8 mouse cellular contexts compared by ENCODE assay signal in genomic region chrX:105764162-105765004, GRCm38 (mm10). TPM values are rescaled to one million over a fixed set of nuclear protein-coding genes. Genes with fewer than 3 reads are reported as not detected.
A peak's percentile ranks its signal among the peaks of the same experiment; 100 is the strongest.
DNase-seq lines count a peak whose midpoint lies in the region; ATAC-seq lines count a peak whose summit lies in the region.

TSS of gene Fgf16 (plus strand) at chrX:105764279.

- peak within 1 kb of the TSS; percentile 31; the same call in 1 of the 2 replicates for H3K9ac ChIP-seq in kidney, embryonic 16.5 days (replicated peaks; ENCODE audit: low read length)
- peak within 1 kb of the TSS; percentile 51 for H3K9ac ChIP-seq in forebrain, embryonic 13.5 days
- H3K9ac ChIP-seq in hindbrain, embryonic 14.5 days, result no peak within 1 kb of the TSS

- peaks cover 52% of the 10 kb centered on the region for H3K27me3 ChIP-seq in kidney, embryonic 16.5 days (ENCODE audit: insufficient read depth, low read length)
- peaks cover 50% of the 10 kb centered on the region for H3K27me3 ChIP-seq in forebrain, embryonic 13.5 days
- peaks cover 62% of the 10 kb centered on the region for H3K27me3 ChIP-seq in hindbrain, embryonic 14.5 days (ENCODE audit: control insufficient read depth, insufficient read depth, low read length)

- H3K4me1 ChIP-seq in kidney, embryonic 16.5 days (ENCODE audit: insufficient read depth, low read length), result peaks cover 3% of the 10 kb centered on the region; the same call in 1 of the 2 replicates
- peaks cover 13% of the 10 kb centered on the region for H3K4me1 ChIP-seq in forebrain, embryonic 13.5 days
- no peaks in the 10 kb centered on the region for H3K4me1 ChIP-seq in hindbrain, embryonic 14.5 days (replicated peaks; ENCODE audit: control insufficient read depth, insufficient read depth, low read length)

- peak within 1 kb of the TSS; percentile 58 for H3K4me2 ChIP-seq in kidney, embryonic 16.5 days (replicated peaks; ENCODE audit: low read depth, low read length)
- peak within 1 kb of the TSS; percentile 68 for H3K4me2 ChIP-seq in forebrain, embryonic 13.5 days
- H3K4me2 ChIP-seq in hindbrain, embryonic 14.5 days (replicated peaks), result peak within 1 kb of the TSS; percentile 67

- ATAC-seq in kidney, embryonic 16.5 days (ENCODE audit: low FRiP score, low TSS enrichment), result peak; percentile 33; the same call in 1 of the 2 replicates
- peak; percentile 46 for ATAC-seq in forebrain, embryonic 13.5 days
- peak; percentile 35; the same call in 1 of the 2 replicates for ATAC-seq in hindbrain, embryonic 14.5 days (ENCODE audit: low FRiP score)
- ATAC-seq in megakaryocyte progenitor cell, adult 5-6 weeks (replicated peaks; ENCODE audit: poor library complexity), result peak; percentile 36; the same call in 1 of the 2 replicates
- ATAC-seq in monocyte, adult 5-6 weeks (replicated peaks; ENCODE audit: insufficient number of reproducible peaks, low FRiP score, low TSS enrichment, poor library complexity, severe bottlenecking), result no peak

- DNase-seq in kidney, adult 18-20 months, result no peak
- peak; percentile 31 for DNase-seq in ZHBTc4 (ENCODE audit: low read depth, low spot score)
- DNase-seq in hindbrain, embryonic 14.5 days (ENCODE audit: low spot score), result no peak
- peak; percentile 11 for DNase-seq in thymus, postnatal 14 days

- no peak within 1 kb of the TSS for H3K27ac ChIP-seq in kidney, embryonic 16.5 days (ENCODE audit: low read length)
- H3K27ac ChIP-seq in forebrain, embryonic 13.5 days, result no peak within 1 kb of the TSS
- no peak within 1 kb of the TSS for H3K27ac ChIP-seq in hindbrain, embryonic 14.5 days

- no peaks in the 10 kb centered on the region for H3K9me3 ChIP-seq in kidney, embryonic 16.5 days (ENCODE audit: low read length)
- no peaks in the 10 kb centered on the region; the same call in 1 of the 2 replicates for H3K9me3 ChIP-seq in forebrain, embryonic 13.5 days (replicated peaks)
- no peaks in the 10 kb centered on the region for H3K9me3 ChIP-seq in hindbrain, embryonic 14.5 days (ENCODE audit: control insufficient read depth, low read length)

- peak within 1 kb of the TSS; percentile 46 for H3K4me3 ChIP-seq in kidney, embryonic 16.5 days (ENCODE audit: low read length)
- H3K4me3 ChIP-seq in forebrain, embryonic 13.5 days, result peak within 1 kb of the TSS; percentile 42
- peak within 1 kb of the TSS; percentile 38 for H3K4me3 ChIP-seq in hindbrain, embryonic 14.5 days (replicated peaks; ENCODE audit: low read length)

- 15% methylated on average over 60 of the region's 86 CpGs for WGBS in kidney, embryonic 16.5 days
- 16% methylated on average over 36 of the region's 86 CpGs for WGBS in forebrain, embryonic 13.5 days
- WGBS in hindbrain, embryonic 14.5 days, result 17% methylated on average over 53 of the region's 86 CpGs

- H3K36me3 ChIP-seq in kidney, embryonic 16.5 days (ENCODE audit: insufficient read depth, low read length), result no peaks in the 10 kb centered on the region
- no peaks in the 10 kb centered on the region for H3K36me3 ChIP-seq in forebrain, embryonic 13.5 days (ENCODE audit: poor library complexity, severe bottlenecking)
- H3K36me3 ChIP-seq in hindbrain, embryonic 14.5 days (replicated peaks; ENCODE audit: control insufficient read depth, insufficient read depth), result no peaks in the 10 kb centered on the region

RNA-seq across cellular contexts. Expression of gene Fgf16, which starts in this region (rescaled TPM):
- not detected in 2 replicates for polyA plus RNA-seq in kidney, embryonic 16.5 days (2015; fragmentation: Nextera tagmentation; extraction: Ambion mirVana)
- polyA plus RNA-seq in forebrain, embryonic 13.5 days (2015; fragmentation: Nextera tagmentation; extraction: Ambion mirVana), result not detected in 2 replicates
- polyA plus RNA-seq in hindbrain, embryonic 14.5 days (2014; fragmentation: Nextera tagmentation; extraction: Ambion mirVana), result 0.12 TPM in 1 of 2 replicates, not detected in the other
- total RNA-seq in megakaryocyte progenitor cell, adult 5-6 weeks (2015), result not detected in 2 replicates
- not detected in 2 replicates for total RNA-seq in megakaryocyte progenitor cell, adult 5-6 weeks (2017)
- not detected in 3 replicates for total RNA-seq in monocyte, adult 5-6 weeks (2017)

Comparison
In these comparisons a context has a peak if more than half of its experiments do, and no peak if none do; other contexts are left out.
1. Peak in ATAC-seq, H3K4me3 ChIP-seq, H3K9ac ChIP-seq and H3K4me2 ChIP-seq in kidney, embryonic 16.5 days; RNA of the gene not detected or under 1 TPM.
2. Peak in ATAC-seq, H3K4me3 ChIP-seq, H3K9ac ChIP-seq and H3K4me2 ChIP-seq in forebrain, embryonic 13.5 days; RNA of the gene not detected or under 1 TPM.
3. Peak in ATAC-seq, H3K4me3 ChIP-seq and H3K4me2 ChIP-seq in hindbrain, embryonic 14.5 days; RNA of the gene not detected or under 1 TPM.
4. Peak in ATAC-seq in megakaryocyte progenitor cell, adult 5-6 weeks; RNA of the gene not detected or under 1 TPM.
5. DNase-seq: peak in ZHBTc4 (single experiment) and thymus, postnatal 14 days (single experiment); none in kidney, adult 18-20 months (single experiment) and hindbrain, embryonic 14.5 days (single experiment).
6. Peak in every context shown above with its lines, with median percentiles within 50 percentile points of each other: H3K4me2 ChIP-seq and H3K4me3 ChIP-seq.